ENCODE assay signal across 16 mouse cellular contexts in genomic region chr8:96174996-96175395, GRCm38 (mm10).
DNase-seq lines count a peak whose midpoint lies in the region; ATAC-seq and TF ChIP-seq lines count a peak whose summit lies in the region.
"Had no signal": no experiment of that assay in that cellular context is flagged by ENCODE, and none has a peak within 500 bp of the region (broad histone marks: within the 10 kb centered on the region; RNA-seq: fewer than 3 reads in every experiment).

No protein-coding gene starts in this region.

- WGBS in midbrain, embryonic 12.5 days, result 77% methylated on average over 5 of the region's 5 CpGs
- WGBS in midbrain, embryonic 11.5 days, result 74% methylated on average over 5 of the region's 5 CpGs
- WGBS in forebrain, postnatal 0 days, result 37% methylated on average over 5 of the region's 5 CpGs
- 57% methylated on average over 5 of the region's 5 CpGs for WGBS in midbrain, embryonic 14.5 days
- 76% methylated on average over 5 of the region's 5 CpGs for WGBS in heart, embryonic 12.5 days
- WGBS in kidney, embryonic 14.5 days, result 59% methylated on average over 5 of the region's 5 CpGs

- no peak for DNase-seq in midbrain, embryonic 11.5 days (ENCODE audit: low spot score, missing footprints)
- peak; percentile 35 for DNase-seq in forebrain, postnatal 0 days
- DNase-seq in midbrain, embryonic 14.5 days, result peak; percentile 70
- DNase-seq in yolk sac, embryonic 10.5 days (ENCODE audit: low spot score), result no peak
- DNase-seq: adrenal gland, postnatal 10 days; cerebellum, adult 11-12 months; gastrocnemius, adult 2 months; heart, adult 2 months; kidney, adult 9 months; liver; liver, postnatal 0 days; thymus, postnatal 4 days had no signal

- H3K27me3 ChIP-seq in midbrain, embryonic 12.5 days, result no peaks in the 10 kb centered on the region
- no peaks in the 10 kb centered on the region for H3K27me3 ChIP-seq in midbrain, embryonic 11.5 days (ENCODE audit: control insufficient read depth, insufficient read depth, low read length)
- no peaks in the 10 kb centered on the region for H3K27me3 ChIP-seq in forebrain, postnatal 0 days (ENCODE audit: insufficient read depth, low read length)
- H3K27me3 ChIP-seq in midbrain, embryonic 14.5 days (ENCODE audit: control insufficient read depth, insufficient read depth, low read length), result no peaks in the 10 kb centered on the region
- no peaks in the 10 kb centered on the region for H3K27me3 ChIP-seq in heart, embryonic 12.5 days (replicated peaks)
- no peaks in the 10 kb centered on the region for H3K27me3 ChIP-seq in kidney, embryonic 14.5 days (ENCODE audit: control insufficient read depth, insufficient read depth, low read length)

- TF ChIP-seq CTCF in forebrain, postnatal 0 days (IDR thresholded peaks at IDR 0.05; ENCODE audit: low read depth), result no peak

- H3K27ac ChIP-seq in midbrain, embryonic 12.5 days (replicated peaks), result no peak overlapping the region
- no peak overlapping the region for H3K27ac ChIP-seq in midbrain, embryonic 11.5 days (ENCODE audit: low read depth, low read length)
- H3K27ac ChIP-seq in forebrain, postnatal 0 days (ENCODE audit: low read depth, low read length), result no peak overlapping the region
- no peak overlapping the region for H3K27ac ChIP-seq in midbrain, embryonic 14.5 days (replicated peaks; ENCODE audit: low read depth, low read length)
- no peak overlapping the region for H3K27ac ChIP-seq in heart, embryonic 12.5 days (ENCODE audit: poor library complexity, severe bottlenecking)
- no peak overlapping the region for H3K27ac ChIP-seq in kidney, embryonic 14.5 days (ENCODE audit: low read depth, low read length)
- H3K27ac ChIP-seq: gastrocnemius, adult 2 months; heart, adult 2 months had no signal

- no peaks in the 10 kb centered on the region for H3K36me3 ChIP-seq in midbrain, embryonic 12.5 days
- H3K36me3 ChIP-seq in midbrain, embryonic 11.5 days (ENCODE audit: control insufficient read depth, insufficient read depth, low read length), result no peaks in the 10 kb centered on the region
- no peaks in the 10 kb centered on the region for H3K36me3 ChIP-seq in forebrain, postnatal 0 days (ENCODE audit: insufficient read depth)
- no peaks in the 10 kb centered on the region for H3K36me3 ChIP-seq in midbrain, embryonic 14.5 days (ENCODE audit: control insufficient read depth, insufficient read depth, low read length)
- no peaks in the 10 kb centered on the region for H3K36me3 ChIP-seq in heart, embryonic 12.5 days
- no peaks in the 10 kb centered on the region for H3K36me3 ChIP-seq in kidney, embryonic 14.5 days (ENCODE audit: control insufficient read depth, insufficient read depth, low read length)

- H3K4me2 ChIP-seq in midbrain, embryonic 12.5 days (replicated peaks), result no peak overlapping the region
- no peak overlapping the region for H3K4me2 ChIP-seq in midbrain, embryonic 11.5 days
- no peak overlapping the region for H3K4me2 ChIP-seq in forebrain, postnatal 0 days (ENCODE audit: low read depth)
- H3K4me2 ChIP-seq in midbrain, embryonic 14.5 days (ENCODE audit: low read length), result no peak overlapping the region
- no peak overlapping the region for H3K4me2 ChIP-seq in heart, embryonic 12.5 days
- no peak overlapping the region for H3K4me2 ChIP-seq in kidney, embryonic 14.5 days (replicated peaks; ENCODE audit: low read depth, low read length)

- no peaks in the 10 kb centered on the region for H3K4me1 ChIP-seq in midbrain, embryonic 12.5 days
- no peaks in the 10 kb centered on the region for H3K4me1 ChIP-seq in midbrain, embryonic 11.5 days (ENCODE audit: control insufficient read depth, insufficient read depth, low read length)
- H3K4me1 ChIP-seq in forebrain, postnatal 0 days (ENCODE audit: insufficient read depth), result no peaks in the 10 kb centered on the region
- peaks cover 4% of the 10 kb centered on the region; the same call in 1 of the 2 replicates for H3K4me1 ChIP-seq in midbrain, embryonic 14.5 days (ENCODE audit: control insufficient read depth, insufficient read depth, low read length)
- H3K4me1 ChIP-seq in heart, embryonic 12.5 days (replicated peaks), result no peaks in the 10 kb centered on the region
- H3K4me1 ChIP-seq in kidney, embryonic 14.5 days (ENCODE audit: control insufficient read depth, insufficient read depth, low read length), result no peaks in the 10 kb centered on the region

- H3K9me3 ChIP-seq in midbrain, embryonic 12.5 days, result no peaks in the 10 kb centered on the region
- H3K9me3 ChIP-seq in midbrain, embryonic 11.5 days (ENCODE audit: control insufficient read depth, low read length), result no peaks in the 10 kb centered on the region
- 0 out of 2 replicates have a peak, but pooled peaks cover 4% of the 10 kb centered on the region for H3K9me3 ChIP-seq in forebrain, postnatal 0 days (ENCODE audit: low read length)
- no peaks in the 10 kb centered on the region for H3K9me3 ChIP-seq in midbrain, embryonic 14.5 days (ENCODE audit: control insufficient read depth, low read length)
- peaks cover 2% of the 10 kb centered on the region; the same call in 1 of the 2 replicates for H3K9me3 ChIP-seq in heart, embryonic 12.5 days (replicated peaks)
- H3K9me3 ChIP-seq in kidney, embryonic 14.5 days (ENCODE audit: control insufficient read depth, low read length), result no peaks in the 10 kb centered on the region; the same call in 1 of the 2 replicates

- peak; percentile 75; the same call in 1 of the 2 replicates for ATAC-seq in midbrain, embryonic 12.5 days (ENCODE audit: low FRiP score, low read depth)
- ATAC-seq in midbrain, embryonic 11.5 days (ENCODE audit: low FRiP score), result no peak
- 0 out of 2 replicates have a peak, but pooled peaks have one; percentile 40 for ATAC-seq in forebrain, postnatal 0 days
- ATAC-seq in midbrain, embryonic 14.5 days (ENCODE audit: low FRiP score, low TSS enrichment), result no peak
- no peak for ATAC-seq in heart, embryonic 12.5 days (ENCODE audit: insufficient number of reproducible peaks, low FRiP score)
- no peak for ATAC-seq in kidney, embryonic 14.5 days (ENCODE audit: low FRiP score, low TSS enrichment)
- ATAC-seq: inflammation-experienced regulatory T-cells, adult 6 months; liver, postnatal 0 days had no signal

- H3K4me3 ChIP-seq in midbrain, embryonic 12.5 days, result no peak overlapping the region
- H3K4me3 ChIP-seq in midbrain, embryonic 11.5 days (ENCODE audit: low read depth, low read length), result no peak overlapping the region
- no peak overlapping the region for H3K4me3 ChIP-seq in forebrain, postnatal 0 days (ENCODE audit: low read depth, low read length)
- H3K4me3 ChIP-seq in midbrain, embryonic 14.5 days (replicated peaks; ENCODE audit: low read depth, low read length), result no peak overlapping the region
- no peak overlapping the region for H3K4me3 ChIP-seq in heart, embryonic 12.5 days
- no peak overlapping the region for H3K4me3 ChIP-seq in kidney, embryonic 14.5 days (ENCODE audit: low read length)
- H3K4me3 ChIP-seq: gastrocnemius, adult 2 months; heart, adult 2 months had no signal

- H3K9ac ChIP-seq in midbrain, embryonic 12.5 days (replicated peaks), result no peak overlapping the region
- H3K9ac ChIP-seq in midbrain, embryonic 11.5 days (ENCODE audit: low read length), result no peak overlapping the region
- no peak overlapping the region for H3K9ac ChIP-seq in forebrain, postnatal 0 days
- no peak overlapping the region for H3K9ac ChIP-seq in midbrain, embryonic 14.5 days (replicated peaks; ENCODE audit: low read length)
- H3K9ac ChIP-seq in heart, embryonic 12.5 days, result no peak overlapping the region
- no peak overlapping the region for H3K9ac ChIP-seq in kidney, embryonic 14.5 days (ENCODE audit: low read depth, low read length)
- H3K9ac ChIP-seq: liver, postnatal 0 days had no signal

Comparison
In these comparisons a context has a peak if more than half of its experiments do, and no peak if none do; other contexts are left out.
1. ATAC-seq: peak in midbrain, embryonic 12.5 days (single experiment) and forebrain, postnatal 0 days (single experiment); none in midbrain, embryonic 11.5 days (single experiment), midbrain, embryonic 14.5 days (single experiment), heart, embryonic 12.5 days (single experiment) and kidney, embryonic 14.5 days (single experiment).
2. DNase-seq: peak in forebrain, postnatal 0 days (single experiment) and midbrain, embryonic 14.5 days (single experiment); none in midbrain, embryonic 11.5 days (single experiment) and yolk sac, embryonic 10.5 days (single experiment).